Mouse (Mus musculus): ENCODE results near the gene Rmi2. TPM values are rescaled to one million over a fixed set of nuclear protein-coding genes. Genes with fewer than 3 reads are reported as not detected.

The Rmi2 gene
- polyA plus RNA-seq, 1 experiment = 4.8 TPM

DNA sequence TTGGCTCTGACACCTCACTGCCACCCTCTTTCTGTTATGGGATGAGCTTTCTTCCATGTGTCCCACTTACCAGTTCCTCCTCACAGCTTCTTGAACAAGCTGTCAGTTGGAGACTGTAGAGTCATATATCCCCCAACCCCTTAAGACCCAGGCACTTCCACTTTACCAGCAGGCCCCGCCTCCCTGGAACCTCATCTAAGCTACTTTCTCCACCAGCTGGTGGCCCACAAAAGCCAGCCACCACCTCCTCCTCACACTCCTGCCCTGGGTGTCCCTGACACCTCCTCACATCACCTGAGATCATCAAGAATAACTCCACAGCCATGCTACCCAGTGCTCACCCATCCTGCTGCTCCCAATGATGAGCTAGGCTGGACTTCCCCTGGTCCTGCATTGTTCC is 65.9 kb downstream of the Rmi2 start:
- Histone ChIP-seq H3K4me1 (ENCODE audit: control insufficient read depth, insufficient read depth, low read length) (peaks cover 5% of the 10 kb centered on the region; the same call in 1 of the 2 replicates), H3K4me3 (replicated peaks; ENCODE audit: control insufficient read depth, low read depth, low read length) (no peak overlapping the region), H3K27ac (ENCODE audit: control insufficient read depth, insufficient read depth, low read depth, low read length, poor library complexity) (no peak overlapping the region)
- no peak for TF ChIP-seq POLR2A (IDR thresholded peaks at IDR 0.05; ENCODE audit: borderline replicate concordance, control insufficient read depth, low read depth, low read length)
- no peak for TF ChIP-seq CTCF (IDR thresholded peaks at IDR 0.05; ENCODE audit: control insufficient read depth, insufficient read depth, low read length)
- 62% methylated on average over 1 of the region's 1 CpGs for WGBS

DNA sequence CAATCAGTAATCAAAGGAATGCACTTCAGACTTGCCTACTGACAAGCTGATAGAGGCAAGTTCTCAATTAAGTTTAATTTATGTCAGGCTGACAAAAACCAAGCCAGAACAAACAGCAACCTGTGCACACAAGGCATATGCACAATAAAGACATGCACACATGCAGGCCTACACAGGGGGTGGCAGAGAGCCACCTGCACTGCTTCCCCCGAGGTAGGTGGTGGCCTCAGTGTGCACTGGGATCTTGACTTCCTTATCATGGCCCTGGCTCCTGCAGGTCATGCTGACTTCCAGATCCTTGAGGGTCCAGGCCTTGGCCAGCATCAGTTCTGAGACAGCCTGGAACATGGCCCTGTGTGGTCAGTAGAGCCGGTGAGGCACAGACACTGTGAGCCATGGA is 67.1 kb downstream of the Rmi2 start:
- H3K4me1 ChIP-seq (ENCODE audit: control insufficient read depth, insufficient read depth, low read length) = peaks cover 7% of the 10 kb centered on the region; the same call in 1 of the 2 replicates
- no peak overlapping the region for H3K4me3 ChIP-seq (replicated peaks; ENCODE audit: control insufficient read depth, low read depth, low read length)
- TF ChIP-seq CTCF (IDR thresholded peaks at IDR 0.05; ENCODE audit: control insufficient read depth, insufficient read depth, low read length) (no peak), POLR2A (IDR thresholded peaks at IDR 0.05; ENCODE audit: borderline replicate concordance, control insufficient read depth, low read depth, low read length) (no peak)
- no peak overlapping the region for H3K27ac ChIP-seq (ENCODE audit: control insufficient read depth, insufficient read depth, low read depth, low read length, poor library complexity)
- WGBS = 56% methylated on average over 2 of the region's 2 CpGs

DNA sequence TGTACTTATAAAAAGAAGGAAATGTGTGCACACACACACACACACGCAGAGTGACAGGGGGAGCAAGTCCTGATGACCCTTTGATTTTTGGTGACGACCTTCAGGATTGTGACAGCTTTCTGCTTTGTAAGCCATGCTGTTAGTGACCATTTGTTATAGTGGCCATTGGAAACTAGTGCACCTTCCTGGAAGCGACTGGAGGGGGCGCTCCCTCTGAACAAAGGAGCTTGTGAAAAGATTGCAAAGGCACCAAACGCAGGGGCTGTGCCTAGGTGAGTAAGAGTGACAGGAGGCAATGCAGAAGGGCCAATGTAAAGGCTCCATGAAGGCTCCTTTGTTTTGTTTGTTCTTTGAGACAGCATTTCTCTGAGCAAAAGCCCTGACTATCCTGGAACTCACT is 68.0 kb downstream of the Rmi2 start:
- no peak for TF ChIP-seq POLR2A (IDR thresholded peaks at IDR 0.05; ENCODE audit: borderline replicate concordance, control insufficient read depth, low read depth, low read length)
- TF ChIP-seq CTCF (IDR thresholded peaks at IDR 0.05; ENCODE audit: control insufficient read depth, insufficient read depth, low read length) = 0 out of 2 replicates have a peak, but pooled peaks have one; percentile 14
- Histone ChIP-seq H3K4me1 (ENCODE audit: control insufficient read depth, insufficient read depth, low read length) (peaks cover 3% of the 10 kb centered on the region; the same call in 1 of the 2 replicates), H3K27ac (ENCODE audit: control insufficient read depth, insufficient read depth, low read depth, low read length, poor library complexity) (no peak overlapping the region), H3K4me3 (replicated peaks; ENCODE audit: control insufficient read depth, low read depth, low read length) (no peak overlapping the region)
- WGBS = 71% methylated on average over 5 of the region's 5 CpGs

- Histone ChIP-seq H3K4me1 (ENCODE audit: control insufficient read depth, insufficient read depth, low read length) (peaks cover 3% of the 10 kb centered on the region; the same call in 1 of the 2 replicates), H3K27ac (ENCODE audit: control insufficient read depth, insufficient read depth, low read depth, low read length, poor library complexity) (no peak overlapping the region), H3K4me3 (replicated peaks; ENCODE audit: control insufficient read depth, low read depth, low read length) (no peak overlapping the region)
- TF ChIP-seq CTCF (IDR thresholded peaks at IDR 0.05; ENCODE audit: control insufficient read depth, insufficient read depth, low read length) = no peak
- TF ChIP-seq POLR2A (IDR thresholded peaks at IDR 0.05; ENCODE audit: borderline replicate concordance, control insufficient read depth, low read depth, low read length) = no peak
- 30% methylated on average over 5 of the region's 5 CpGs for WGBS
These were observed 70.8 kb downstream of the Rmi2 start for GRCm38 (mm10) chr16:10905661-10906113.

GRCm38 (mm10) chr16:10910541-10910940 is 75.7 kb downstream of the Rmi2 start:
- peaks cover 3% of the 10 kb centered on the region; the same call in 1 of the 2 replicates for H3K4me1 ChIP-seq (ENCODE audit: control insufficient read depth, insufficient read depth, low read length)
- H3K27ac ChIP-seq (ENCODE audit: control insufficient read depth, insufficient read depth, low read depth, low read length, poor library complexity) = no peak overlapping the region
- TF ChIP-seq POLR2A (IDR thresholded peaks at IDR 0.05; ENCODE audit: borderline replicate concordance, control insufficient read depth, low read depth, low read length) = no peak
- no peak for TF ChIP-seq CTCF (IDR thresholded peaks at IDR 0.05; ENCODE audit: control insufficient read depth, insufficient read depth, low read length)
- WGBS = 78% methylated on average over 7 of the region's 7 CpGs
- no peak overlapping the region for H3K4me3 ChIP-seq (replicated peaks; ENCODE audit: control insufficient read depth, low read depth, low read length)

DNA sequence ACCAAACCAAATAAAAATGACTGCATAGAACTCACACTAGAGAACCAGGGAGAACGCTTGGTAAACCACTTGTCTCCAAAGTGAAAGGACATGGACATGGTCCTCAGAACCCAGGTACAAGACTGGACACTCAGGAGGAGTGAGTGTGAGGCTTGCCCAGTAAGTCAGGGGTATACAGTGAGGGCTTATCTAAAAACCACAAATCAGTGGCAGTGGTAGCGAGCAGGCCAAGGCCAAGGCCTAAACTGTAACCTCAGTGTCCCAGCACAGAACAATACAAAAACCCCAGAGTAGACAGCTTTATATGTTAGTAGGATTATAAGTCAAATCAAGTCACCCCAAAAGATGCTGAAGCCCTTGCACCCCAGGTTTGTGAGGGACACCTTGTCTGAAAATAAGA is 76.2 kb downstream of the Rmi2 start:
- Histone ChIP-seq H3K4me3 (replicated peaks; ENCODE audit: control insufficient read depth, low read depth, low read length) (no peak overlapping the region), H3K27ac (ENCODE audit: control insufficient read depth, insufficient read depth, low read depth, low read length, poor library complexity) (no peak overlapping the region), H3K4me1 (ENCODE audit: control insufficient read depth, insufficient read depth, low read length) (no peaks in the 10 kb centered on the region; the same call in 1 of the 2 replicates)
- no peak for TF ChIP-seq CTCF (IDR thresholded peaks at IDR 0.05; ENCODE audit: control insufficient read depth, insufficient read depth, low read length)
- TF ChIP-seq POLR2A (IDR thresholded peaks at IDR 0.05; ENCODE audit: borderline replicate concordance, control insufficient read depth, low read depth, low read length) = no peak
- 74% methylated on average over 2 of the region's 2 CpGs for WGBS

GRCm38 (mm10) chr16:10915066-10915465 is 80.2 kb downstream of the Rmi2 start:
- WGBS = 89% methylated on average over 4 of the region's 4 CpGs
- no peak overlapping the region for H3K27ac ChIP-seq (ENCODE audit: control insufficient read depth, insufficient read depth, low read depth, low read length, poor library complexity)
- H3K4me1 ChIP-seq (ENCODE audit: control insufficient read depth, insufficient read depth, low read length) = no peaks in the 10 kb centered on the region; the same call in 1 of the 2 replicates
- H3K4me3 ChIP-seq (replicated peaks; ENCODE audit: control insufficient read depth, low read depth, low read length) = no peak overlapping the region
- TF ChIP-seq CTCF (IDR thresholded peaks at IDR 0.05; ENCODE audit: control insufficient read depth, insufficient read depth, low read length) = no peak
- no peak for TF ChIP-seq POLR2A (IDR thresholded peaks at IDR 0.05; ENCODE audit: borderline replicate concordance, control insufficient read depth, low read depth, low read length)

GRCm38 (mm10) chr16:10916271-10916670 is 81.4 kb downstream of the Rmi2 start:
- H3K4me1 ChIP-seq (ENCODE audit: control insufficient read depth, insufficient read depth, low read length) = no peaks in the 10 kb centered on the region
- 76% methylated on average over 3 of the region's 3 CpGs for WGBS

DNA sequence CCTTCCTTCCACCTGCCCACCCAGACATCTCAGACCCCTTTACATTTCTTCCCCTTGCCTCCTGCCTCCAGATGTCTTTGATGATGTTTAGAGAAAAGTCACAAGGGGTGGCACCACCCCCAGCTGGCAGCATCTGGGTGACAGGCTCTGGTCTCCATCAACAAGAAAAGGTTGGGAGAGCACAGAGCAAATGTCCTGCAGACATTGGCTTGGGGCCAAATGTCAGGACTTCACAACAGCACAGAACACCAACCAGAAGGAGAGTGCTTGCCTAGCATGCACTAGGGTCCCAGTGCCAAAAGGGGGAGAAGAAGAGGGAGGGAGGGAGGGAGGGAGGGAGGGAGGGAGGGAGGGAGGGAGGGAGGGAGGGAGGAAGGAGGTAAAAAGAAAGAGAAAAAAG is 85.0 kb downstream of the Rmi2 start:
- no peak for TF ChIP-seq POLR2A (IDR thresholded peaks at IDR 0.05; ENCODE audit: borderline replicate concordance, control insufficient read depth, low read depth, low read length)
- no peak for TF ChIP-seq CTCF (IDR thresholded peaks at IDR 0.05; ENCODE audit: control insufficient read depth, insufficient read depth, low read length)
- Histone ChIP-seq H3K27ac (ENCODE audit: control insufficient read depth, insufficient read depth, low read depth, low read length, poor library complexity) (no peak overlapping the region), H3K4me1 (ENCODE audit: control insufficient read depth, insufficient read depth, low read length) (no peaks in the 10 kb centered on the region), H3K4me3 (replicated peaks; ENCODE audit: control insufficient read depth, low read depth, low read length) (no peak overlapping the region)

More at GRCm38 (mm10) chr16:10916271-10916670, 81.4 kb downstream of the Rmi2 start:
- Histone ChIP-seq H3K27ac (ENCODE audit: control insufficient read depth, insufficient read depth, low read depth, low read length, poor library complexity) (no peak overlapping the region), H3K4me3 (replicated peaks; ENCODE audit: control insufficient read depth, low read depth, low read length) (no peak overlapping the region)
- TF ChIP-seq POLR2A (IDR thresholded peaks at IDR 0.05; ENCODE audit: borderline replicate concordance, control insufficient read depth, low read depth, low read length) = no peak
- no peak for TF ChIP-seq CTCF (IDR thresholded peaks at IDR 0.05; ENCODE audit: control insufficient read depth, insufficient read depth, low read length)
